Mouse (Mus musculus) forebrain, postnatal 0 days (tissue): ENCODE measurements around the gene Cd4. TPM values are rescaled to one million over a fixed set of nuclear protein-coding genes. Genes with fewer than 3 reads are reported as not detected.
"Not testable (repeated sequence)": the region's sequence is repeated elsewhere in the genome, so short reads cannot be mapped to it uniquely, and the experiment has no call there.

Experiments used
- ATAC-seq: fragments of 200-750 bp; cut with Nextera tagmentation; 2 replicates; pipeline ENCODE4 v1.8.0; 2017; ENCODE audit warnings: mild to moderate bottlenecking, moderate library complexity
- DNase-seq: peaks from one replicate; pipeline ENCODE4 v3.0.0-alpha.2; 2015
- H3K27ac ChIP-seq: fragments of 300-500 bp; sonication (generic); 2 replicates; pipeline ENCODE4 v1.5.1; 2014; ENCODE audit warnings: low read depth, mild to moderate bottlenecking, antibody characterized with exemption, low read length, moderate library complexity, mixed read lengths
- H3K27me3 ChIP-seq: fragments of 300-500 bp; sonication (generic); 2 replicates; pipeline ENCODE4 v1.6.1; 2014; ENCODE audit warnings: mild to moderate bottlenecking, low read length, mixed read lengths; ENCODE audit not compliant: insufficient read depth
- H3K36me3 ChIP-seq: fragments of 300-500 bp; sonication (generic); 2 replicates; pipeline ENCODE4 v1.6.1; 2014; ENCODE audit warnings: mild to moderate bottlenecking, moderate library complexity; ENCODE audit not compliant: insufficient read depth
- H3K4me1 ChIP-seq: fragments of 300-500 bp; sonication (generic); 2 replicates; pipeline ENCODE4 v1.6.1; 2014; ENCODE audit warnings: antibody characterized with exemption; ENCODE audit not compliant: insufficient read depth
- H3K4me2 ChIP-seq: fragments of 300-500 bp; sonication (generic); 2 replicates; pipeline ENCODE4 v1.6.1; 2014; ENCODE audit warnings: low read depth, mild to moderate bottlenecking, moderate library complexity
- H3K4me3 ChIP-seq: fragments of 300-500 bp; sonication (generic); 2 replicates; pipeline ENCODE4 v1.5.1; 2014; ENCODE audit warnings: low read depth, low read length, mixed read lengths
- H3K9ac ChIP-seq: fragments of 300-500 bp; sonication (generic); 2 replicates; pipeline ENCODE4 v1.6.1; 2014; ENCODE audit warnings: mild to moderate bottlenecking
- H3K9me3 ChIP-seq: fragments of 300-500 bp; sonication (generic); 2 replicates; pipeline ENCODE4 v1.6.1; 2016; ENCODE audit warnings: low read length
- CTCF ChIP-seq: sonication (generic); IDR thresholded peaks from 2 replicates; pipeline ENCODE4 v1.5.1; 2016; ENCODE audit warnings: antibody characterized with exemption, control low read depth, low read depth
- WGBS: fragments of 180-500 bp; shearing (Covaris S2); extraction: QIAGEN DNeasy Blood & Tissue Kit; methylation state at CpG from one replicate; pipeline ENCODE4 v1.1.7; 2014; 5-methylcytosine and 5-hydroxymethylcytosine counted together
- polyA plus RNA-seq: library from polyadenylated mRNA; unstranded; fragments of >200 nt; fragmentation: Nextera tagmentation; extraction: Ambion mirVana; gene quantifications from 2 replicates; pipeline ENCODE4 v1.2.1, GENCODE M21; 2015
- total RNA-seq: library from RNA; depleted of rRNA; stranded (reverse); fragments of >200 nt; gene quantifications from 2 replicates; pipeline ENCODE4 v1.2.3, GENCODE M21; 2014

The Cd4 gene
- total and polyA plus RNA-seq, 2 experiments from 2014 or later: 0.25 to 0.57 TPM

DNA sequence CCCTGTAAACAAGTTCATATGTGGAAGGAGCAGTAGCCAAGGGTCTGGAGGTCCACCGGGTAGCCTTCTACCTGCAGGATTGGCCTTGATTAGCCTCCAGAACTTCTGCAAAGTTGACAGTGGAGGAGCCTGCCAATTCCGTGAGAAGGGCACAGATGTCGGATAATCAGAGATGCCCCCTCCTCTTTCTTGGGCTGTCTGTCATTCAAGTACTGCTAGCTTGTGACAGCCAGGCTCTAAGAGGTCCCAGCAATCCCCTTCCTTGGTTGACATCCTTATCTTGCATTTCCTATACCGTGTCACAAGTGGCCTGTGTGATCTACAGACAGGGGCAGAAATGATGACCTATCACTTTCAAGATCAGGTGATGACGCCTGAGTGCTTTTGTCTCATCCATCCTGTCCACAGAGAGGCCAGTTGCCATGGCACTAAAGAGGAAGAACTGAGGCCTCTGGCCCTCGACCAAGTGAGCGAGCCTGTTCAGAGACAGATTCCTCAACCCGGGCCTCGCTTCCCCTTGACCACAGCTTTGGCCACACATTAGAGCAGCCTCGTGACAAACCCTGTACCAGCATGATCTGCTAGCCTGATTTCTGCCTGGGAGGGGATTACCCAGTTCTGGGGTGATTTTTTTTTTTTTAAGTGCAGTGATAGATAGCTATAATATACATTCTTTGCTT lies 12.9 kb upstream of the Cd4 start:
- DNase-seq (peak; percentile 9), ATAC-seq (no peak)
- Histone ChIP-seq H3K27ac (no peak overlapping the region), H3K4me1 (peaks cover 11% of the 10 kb centered on the region), H3K4me3 (no peak overlapping the region), H3K4me2 (no peak overlapping the region), H3K27me3 (no peaks in the 10 kb centered on the region), H3K9me3 (no peaks in the 10 kb centered on the region), H3K9ac (no peak overlapping the region), H3K36me3 (no peaks in the 10 kb centered on the region)
- TF ChIP-seq CTCF: no peak
- WGBS: 60% methylated on average over 10 of the region's 10 CpGs

DNA sequence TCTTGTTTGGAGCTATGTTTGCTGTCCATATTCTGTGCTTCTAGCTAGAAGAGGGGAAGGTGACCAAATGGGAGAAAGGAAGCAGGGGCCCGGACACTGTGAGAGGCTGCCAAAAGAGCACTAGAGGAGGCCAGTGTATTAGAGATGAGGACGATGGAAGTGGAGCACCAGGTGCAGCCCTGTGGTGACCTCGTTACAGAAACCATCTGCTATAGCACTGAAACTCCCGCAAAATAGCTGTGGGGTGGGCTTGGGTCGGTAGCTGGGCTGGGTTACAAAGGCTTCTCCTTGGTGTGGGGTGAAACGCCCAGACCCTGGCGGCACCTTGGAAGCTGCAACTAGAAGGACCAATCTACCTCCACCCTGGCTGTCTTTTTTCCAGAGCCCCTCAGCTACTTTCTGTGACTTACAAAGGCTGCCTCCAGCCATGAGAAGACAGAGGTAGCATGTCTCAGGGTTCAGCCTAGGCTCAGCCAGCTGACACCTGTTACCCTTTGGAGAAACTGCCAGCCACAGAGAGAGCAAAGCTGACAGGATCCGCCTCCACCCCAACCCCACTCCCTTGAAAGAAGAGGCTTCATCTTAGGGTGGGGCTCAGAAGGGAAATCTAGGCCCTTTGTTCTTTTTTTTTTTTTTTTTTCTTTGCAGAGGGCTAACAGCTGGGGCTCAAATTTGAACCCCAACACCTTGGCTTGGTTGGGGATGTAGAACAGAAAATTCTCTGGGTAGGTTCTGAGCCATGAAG lies 12.2 kb upstream of the Cd4 start:
- H3K4me3 ChIP-seq: no peak overlapping the region
- DNase-seq (no peak), ATAC-seq (no peak)
- no peaks in the 10 kb centered on the region for H3K36me3 ChIP-seq
- H3K9ac ChIP-seq: no peak overlapping the region
- no peak overlapping the region for H3K4me2 ChIP-seq
- no peak overlapping the region for H3K27ac ChIP-seq
- peaks cover 11% of the 10 kb centered on the region for H3K4me1 ChIP-seq
- 50% methylated on average over 8 of the region's 8 CpGs for WGBS
- TF ChIP-seq CTCF: no peak
- H3K9me3 ChIP-seq: no peaks in the 10 kb centered on the region
- H3K27me3 ChIP-seq: no peaks in the 10 kb centered on the region

DNA sequence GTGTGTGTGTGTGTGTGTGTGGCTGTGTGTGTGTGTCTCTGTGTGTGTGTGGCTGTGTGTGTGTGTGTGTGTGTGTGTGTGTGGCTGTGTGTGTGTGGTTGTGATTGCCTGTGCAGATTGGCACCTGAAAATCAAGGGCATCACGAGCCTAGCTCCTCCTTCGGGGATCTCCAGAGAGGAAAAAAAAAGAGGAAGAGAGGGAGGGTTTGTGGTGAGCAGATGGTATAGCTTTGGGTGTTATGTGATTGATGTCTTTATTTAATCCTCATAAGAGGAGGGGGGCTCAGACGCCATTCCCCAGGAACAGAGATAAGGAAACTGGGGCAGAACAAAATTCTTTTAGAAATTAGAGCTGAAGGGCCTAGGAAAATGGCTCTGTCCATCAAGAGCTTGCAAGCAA lies 10.3 kb upstream of the Cd4 start:
- Histone ChIP-seq H3K4me3 (no peak overlapping the region), H3K4me2 (no peak overlapping the region), H3K27me3 (no peaks in the 10 kb centered on the region), H3K9ac (no peak overlapping the region), H3K4me1 (0 out of 2 replicates have a peak, but pooled peaks cover 5% of the 10 kb centered on the region), H3K36me3 (no peaks in the 10 kb centered on the region), H3K27ac (no peak overlapping the region), H3K9me3 (no peaks in the 10 kb centered on the region)
- ATAC-seq (peak; percentile 19; the same call in 1 of the 2 replicates), DNase-seq (no peak)
- WGBS: 40% methylated on average over 3 of the region's 3 CpGs
- no peak for TF ChIP-seq CTCF

DNA sequence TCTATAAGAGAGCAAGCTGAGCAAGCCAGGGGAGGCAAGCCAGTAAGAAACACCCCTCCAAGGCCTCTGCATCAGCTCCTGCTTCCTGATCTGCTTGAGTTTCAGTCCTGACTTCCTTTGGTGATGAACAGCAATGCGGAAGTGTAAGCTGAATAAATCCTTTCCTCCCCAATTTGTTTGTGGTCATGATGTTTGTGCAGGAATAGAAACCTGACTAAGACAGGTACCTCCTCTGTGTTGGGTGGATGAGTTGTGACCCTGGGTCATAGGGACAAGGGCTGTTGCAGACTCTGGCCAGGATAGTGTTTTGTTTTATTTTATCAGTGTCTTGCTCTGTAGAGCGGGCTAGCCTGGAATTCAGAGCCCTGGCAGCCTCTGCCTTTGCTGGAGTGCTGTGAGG lies 6.1 kb upstream of the Cd4 start:
- 96% methylated on average over 2 of the region's 2 CpGs for WGBS
- H3K27me3 ChIP-seq, H3K4me3 ChIP-seq, H3K27ac ChIP-seq, H3K9me3 ChIP-seq, H3K36me3 ChIP-seq, H3K4me1 ChIP-seq, DNase-seq, H3K4me2 ChIP-seq, H3K9ac ChIP-seq, ATAC-seq: not testable (repeated sequence)

DNA sequence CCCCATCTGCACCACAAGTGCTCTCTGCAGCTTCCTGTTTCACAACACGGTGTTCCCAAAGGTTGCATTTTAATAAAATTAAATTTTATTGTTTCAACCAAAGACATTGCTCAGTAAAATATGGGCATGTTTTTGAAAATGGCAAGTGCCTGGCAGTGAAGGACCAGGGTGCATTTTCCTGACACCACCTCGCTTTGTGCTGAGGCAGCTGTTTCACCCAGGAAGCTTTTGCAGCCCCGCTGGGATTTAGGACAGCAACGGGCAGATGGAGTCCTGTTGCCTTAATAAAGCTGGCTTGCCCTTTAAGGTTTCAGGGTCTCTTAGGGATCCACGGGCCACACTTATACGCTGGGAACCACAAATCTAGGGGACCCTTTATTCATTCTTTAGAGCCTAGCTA lies 3.0 kb upstream of the Cd4 start:
- Histone ChIP-seq H3K36me3 (no peaks in the 10 kb centered on the region), H3K27ac (no peak overlapping the region), H3K4me1 (no peaks in the 10 kb centered on the region), H3K4me3 (no peak overlapping the region), H3K4me2 (no peak overlapping the region), H3K9me3 (no peaks in the 10 kb centered on the region), H3K27me3 (no peaks in the 10 kb centered on the region), H3K9ac (no peak overlapping the region)
- no peak for DNase-seq
- TF ChIP-seq CTCF: no peak
- no peak for ATAC-seq
- 68% methylated on average over 6 of the region's 6 CpGs for WGBS

DNA sequence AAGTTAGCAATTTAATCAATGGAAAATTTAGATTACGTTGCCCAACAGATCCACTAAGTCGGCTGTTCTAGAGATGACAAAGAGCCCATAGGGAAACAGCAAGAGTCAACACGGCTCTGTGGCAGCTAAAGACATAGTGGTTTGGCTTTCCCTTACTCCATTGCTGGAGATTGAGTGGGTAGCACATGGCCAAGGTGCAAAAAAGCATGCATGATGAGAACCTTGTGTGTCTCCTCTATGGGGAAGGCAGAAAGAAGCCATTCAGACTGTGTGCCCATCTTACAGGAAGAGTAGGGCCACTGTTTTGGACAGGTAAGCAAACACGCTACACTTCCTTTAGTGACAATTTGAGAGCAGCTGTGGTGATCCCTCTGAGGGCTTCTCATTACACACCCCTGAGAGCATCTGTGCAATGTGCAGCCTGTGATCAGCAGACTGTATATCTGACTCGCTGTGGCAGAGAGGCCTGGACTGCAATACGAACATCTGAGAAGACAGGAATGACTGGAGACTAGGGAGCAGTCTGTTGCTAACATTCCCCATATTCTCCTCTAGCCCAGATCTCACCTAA lies 619 bp upstream of the Cd4 start:
- ATAC-seq: no peak
- Histone ChIP-seq H3K27ac (no peak overlapping the region), H3K9me3 (no peaks in the 10 kb centered on the region), H3K36me3 (no peaks in the 10 kb centered on the region), H3K4me1 (no peaks in the 10 kb centered on the region), H3K4me3 (no peak overlapping the region), H3K27me3 (no peaks in the 10 kb centered on the region), H3K9ac (no peak overlapping the region), H3K4me2 (no peak overlapping the region)
- WGBS: 91% methylated on average over 6 of the region's 6 CpGs
- no peak for TF ChIP-seq CTCF
- no peak for DNase-seq

DNA sequence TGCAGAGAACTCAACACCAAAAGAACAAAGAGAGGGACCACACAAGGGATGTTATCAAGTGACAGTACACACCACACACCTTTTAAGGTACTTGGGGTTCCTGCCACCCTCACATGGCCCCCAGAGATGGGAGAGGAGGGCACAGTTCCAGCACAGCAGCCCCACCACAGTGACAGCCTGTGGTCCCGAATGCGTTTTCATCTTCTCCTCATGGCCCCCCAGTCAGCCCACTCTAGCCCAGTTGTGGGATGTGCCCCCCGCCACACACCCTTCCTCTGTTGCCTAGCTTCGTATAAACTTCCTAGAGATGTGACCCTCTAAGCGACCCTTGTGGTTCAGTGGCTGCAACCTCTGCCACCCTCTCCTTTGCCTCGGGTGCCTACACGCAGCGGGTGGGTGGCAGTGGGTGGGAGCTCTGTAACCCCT lies 2.1 kb downstream of the Cd4 start:
- 93% methylated on average over 8 of the region's 8 CpGs for WGBS
- no peak for ATAC-seq
- no peak overlapping the region for H3K4me3 ChIP-seq

More for the DNA sequence above, 2.1 kb downstream of the Cd4 start:
- Histone ChIP-seq H3K4me1 (no peaks in the 10 kb centered on the region), H3K36me3 (no peaks in the 10 kb centered on the region), H3K27me3 (no peaks in the 10 kb centered on the region), H3K9me3 (no peaks in the 10 kb centered on the region), H3K27ac (no peak overlapping the region), H3K9ac (no peak overlapping the region), H3K4me2 (no peak overlapping the region)
- no peak for DNase-seq
- TF ChIP-seq CTCF: no peak
